Mouse (Mus musculus): ENCODE data around the gene Kit. TPM values are rescaled to one million over a fixed set of nuclear protein-coding genes. Genes with fewer than 3 reads are reported as not detected.

Kit gene
- polyA plus RNA-seq, 1 experiment from 2014 or later, result 47.0 TPM

GRCm38 (mm10) chr5:75557636-75558035, 17.1 kb upstream of the Kit start:
- no peak overlapping the region for H3K4me3 ChIP-seq (replicated peaks; ENCODE audit: low read length)
- 86% methylated on average over 11 of the region's 11 CpGs for WGBS
- no peaks in the 10 kb centered on the region for H3K36me3 ChIP-seq (ENCODE audit: control insufficient read depth, insufficient read depth, low read length)
- no peak overlapping the region for H3K9ac ChIP-seq (ENCODE audit: low read length)
- no peaks in the 10 kb centered on the region for H3K4me1 ChIP-seq (ENCODE audit: control insufficient read depth, insufficient read depth, low read length)
- no peak overlapping the region for H3K4me2 ChIP-seq (ENCODE audit: low read depth, low read length)
- H3K9me3 ChIP-seq (replicated peaks; ENCODE audit: control insufficient read depth, low read length), result no peaks in the 10 kb centered on the region
- no peaks in the 10 kb centered on the region for H3K27me3 ChIP-seq (ENCODE audit: control insufficient read depth, insufficient read depth, low read length)
- ATAC-seq (ENCODE audit: insufficient read depth, low FRiP score), result no peak
- no peak overlapping the region for H3K27ac ChIP-seq (ENCODE audit: low read length)

- no peaks in the 10 kb centered on the region for H3K27me3 ChIP-seq (ENCODE audit: control insufficient read depth, insufficient read depth, low read length)
- H3K4me2 ChIP-seq (ENCODE audit: low read depth, low read length), result no peak overlapping the region
- no peak overlapping the region for H3K27ac ChIP-seq (ENCODE audit: low read length)
- no peak overlapping the region for H3K9ac ChIP-seq (ENCODE audit: low read length)
- no peak for ATAC-seq (ENCODE audit: insufficient read depth, low FRiP score)
- 64% methylated on average over 6 of the region's 6 CpGs for WGBS
- no peaks in the 10 kb centered on the region for H3K36me3 ChIP-seq (ENCODE audit: control insufficient read depth, insufficient read depth, low read length)
- no peaks in the 10 kb centered on the region for H3K4me1 ChIP-seq (ENCODE audit: control insufficient read depth, insufficient read depth, low read length)
- no peaks in the 10 kb centered on the region for H3K9me3 ChIP-seq (replicated peaks; ENCODE audit: control insufficient read depth, low read length)
- H3K4me3 ChIP-seq (replicated peaks; ENCODE audit: low read length), result no peak overlapping the region
These were observed 15.4 kb upstream of the Kit start for GRCm38 (mm10) chr5:75559291-75559690.

DNA sequence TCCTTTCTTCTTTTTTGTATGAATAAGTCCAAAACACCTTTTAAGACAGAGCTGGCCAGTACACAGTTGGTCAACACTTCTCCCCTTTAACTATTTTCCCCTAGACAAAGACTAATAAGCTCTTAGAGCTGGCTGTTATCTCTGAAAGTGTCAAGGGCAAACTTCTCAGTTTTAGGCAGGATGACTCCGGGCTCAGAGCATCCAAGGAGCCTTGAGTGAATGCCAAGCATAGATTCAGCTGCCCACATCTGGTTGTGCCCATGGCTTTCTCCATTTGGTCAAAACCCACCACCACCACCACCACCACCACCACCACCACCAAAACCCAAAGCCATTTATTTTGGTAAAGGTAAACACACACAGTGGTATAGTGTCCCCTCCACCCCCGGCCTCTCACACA, 13.5 kb upstream of the Kit start:
- Histone ChIP-seq H3K4me3 (replicated peaks; ENCODE audit: low read length) (no peak overlapping the region), H3K4me2 (ENCODE audit: low read depth, low read length) (no peak overlapping the region), H3K27me3 (ENCODE audit: control insufficient read depth, insufficient read depth, low read length) (no peaks in the 10 kb centered on the region), H3K27ac (ENCODE audit: low read length) (no peak overlapping the region), H3K4me1 (ENCODE audit: control insufficient read depth, insufficient read depth, low read length) (no peaks in the 10 kb centered on the region), H3K9me3 (replicated peaks; ENCODE audit: control insufficient read depth, low read length) (no peaks in the 10 kb centered on the region), H3K36me3 (ENCODE audit: control insufficient read depth, insufficient read depth, low read length) (no peaks in the 10 kb centered on the region), H3K9ac (ENCODE audit: low read length) (no peak overlapping the region)
- no peak for ATAC-seq (ENCODE audit: insufficient read depth, low FRiP score)
- 89% methylated on average over 2 of the region's 2 CpGs for WGBS

DNA sequence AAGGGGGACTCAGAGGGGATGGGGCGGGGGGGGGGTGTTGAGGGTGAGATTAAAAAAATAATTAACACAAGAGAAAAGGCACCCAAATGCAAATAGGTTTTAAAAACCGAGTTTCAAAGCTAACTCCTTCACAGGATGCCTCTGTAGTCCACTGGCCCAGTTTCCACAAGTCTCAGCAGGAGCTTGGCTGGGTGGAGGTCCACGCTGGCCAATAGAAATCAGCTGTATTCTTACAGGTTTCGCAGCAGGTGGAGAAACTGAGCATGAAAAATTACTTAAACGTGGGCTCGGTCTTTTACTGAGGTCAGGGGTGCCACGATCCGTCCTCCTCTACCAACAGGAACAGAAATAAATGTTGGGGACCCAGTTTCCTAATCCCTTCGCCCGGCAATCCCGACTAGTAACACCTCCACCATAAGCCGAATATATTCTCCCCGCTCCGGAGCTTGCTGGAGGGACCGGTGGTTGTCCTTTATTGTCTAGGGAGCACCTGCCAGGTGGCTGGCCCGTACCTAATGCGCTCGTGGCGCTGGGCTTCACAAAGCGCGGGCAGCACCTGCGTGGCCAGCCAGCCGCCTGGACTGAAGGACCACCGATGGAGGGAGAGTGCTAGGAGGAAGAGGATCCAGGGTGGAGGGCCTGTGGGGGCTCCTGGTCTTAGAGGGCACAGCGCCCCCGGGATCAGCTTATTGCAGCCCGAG, 415 bp upstream of the Kit start:
- ATAC-seq (ENCODE audit: insufficient read depth, low FRiP score), result peak; percentile 30
- Histone ChIP-seq H3K9me3 (replicated peaks; ENCODE audit: control insufficient read depth, low read length) (no peaks in the 10 kb centered on the region), H3K9ac (ENCODE audit: low read length) (peak overlapping the region; percentile 80), H3K27me3 (ENCODE audit: control insufficient read depth, insufficient read depth, low read length) (0 out of 2 replicates have a peak, but pooled peaks cover 3% of the 10 kb centered on the region), H3K4me1 (ENCODE audit: control insufficient read depth, insufficient read depth, low read length) (peaks cover 7% of the 10 kb centered on the region; the same call in 1 of the 2 replicates), H3K36me3 (ENCODE audit: control insufficient read depth, insufficient read depth, low read length) (no peaks in the 10 kb centered on the region), H3K27ac (ENCODE audit: low read length) (no peak overlapping the region), H3K4me3 (replicated peaks; ENCODE audit: low read length) (peak overlapping the region; percentile 64), H3K4me2 (ENCODE audit: low read depth, low read length) (peak overlapping the region; percentile 99)
- 6% methylated on average over 27 of the region's 27 CpGs for WGBS

DNA sequence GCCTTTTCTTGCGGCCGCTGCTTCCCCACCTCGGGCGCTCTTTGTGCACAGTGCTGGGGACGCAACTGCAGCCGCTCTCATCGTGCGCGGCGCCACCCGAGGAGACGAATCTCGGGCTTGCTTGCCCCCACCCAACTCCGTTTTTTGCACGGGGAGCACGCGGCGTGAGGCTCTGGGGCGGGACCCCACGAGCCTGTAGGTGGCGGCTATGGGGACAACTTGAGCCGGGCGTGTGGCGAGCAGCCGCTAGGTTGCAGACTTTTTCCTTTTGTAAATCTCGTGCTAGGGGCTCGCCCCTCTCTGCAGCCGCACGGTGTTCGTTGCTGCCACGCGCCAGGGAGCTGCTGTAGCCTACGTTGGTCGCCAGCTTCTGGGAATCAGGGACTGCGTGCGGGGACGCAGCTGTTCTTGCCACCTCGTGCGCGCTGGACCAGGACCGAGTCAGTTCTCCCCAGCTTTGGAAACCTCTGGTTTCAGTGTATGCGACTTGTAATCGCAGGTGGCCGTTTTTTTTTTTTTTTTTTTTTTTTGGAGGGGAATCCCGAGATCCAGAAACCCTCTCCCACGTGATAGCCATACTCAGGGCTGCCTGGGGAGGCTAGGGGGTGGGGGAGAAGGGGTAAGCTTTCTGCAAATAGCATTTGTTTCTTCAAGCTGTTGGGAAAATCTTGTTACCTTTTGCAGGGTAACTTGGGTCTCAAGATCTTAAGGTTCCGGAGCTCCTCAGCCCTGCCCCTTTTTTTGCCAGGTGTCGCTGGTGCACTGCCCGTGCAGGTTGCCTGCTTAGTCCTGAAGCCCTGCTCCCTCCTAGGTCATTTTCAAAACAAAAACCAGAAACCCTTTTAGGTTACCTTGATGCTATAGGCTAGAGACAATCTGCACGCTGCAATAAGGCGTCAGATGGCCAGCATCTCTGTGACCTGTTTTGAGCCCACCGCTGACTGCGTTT, 1.1 kb downstream of the Kit start:
- Histone ChIP-seq H3K36me3 (ENCODE audit: control insufficient read depth, insufficient read depth, low read length) (no peaks in the 10 kb centered on the region), H3K4me1 (ENCODE audit: control insufficient read depth, insufficient read depth, low read length) (peaks cover 15% of the 10 kb centered on the region; the same call in 1 of the 2 replicates), H3K27me3 (ENCODE audit: control insufficient read depth, insufficient read depth, low read length) (0 out of 2 replicates have a peak, but pooled peaks cover 3% of the 10 kb centered on the region), H3K9ac (ENCODE audit: low read length) (peak overlapping the region; percentile 80), H3K4me3 (replicated peaks; ENCODE audit: low read length) (peak overlapping the region; percentile 64), H3K4me2 (ENCODE audit: low read depth, low read length) (peak overlapping the region; percentile 99), H3K9me3 (replicated peaks; ENCODE audit: control insufficient read depth, low read length) (no peaks in the 10 kb centered on the region), H3K27ac (ENCODE audit: low read length) (peak overlapping the region; percentile 74)
- under 1% methylated on average over 52 of the region's 53 CpGs for WGBS
- peak; percentile 69; the same call in 1 of the 2 replicates for ATAC-seq (ENCODE audit: insufficient read depth, low FRiP score)

- Histone ChIP-seq H3K9ac (ENCODE audit: low read length) (peak overlapping the region; percentile 80; the same call in 1 of the 2 replicates), H3K4me1 (ENCODE audit: control insufficient read depth, insufficient read depth, low read length) (peaks cover 15% of the 10 kb centered on the region; the same call in 1 of the 2 replicates)
- WGBS, result 29% methylated on average over 6 of the region's 6 CpGs
These were observed 2.0 kb downstream of the Kit start for GRCm38 (mm10) chr5:75576741-75577140.

DNA sequence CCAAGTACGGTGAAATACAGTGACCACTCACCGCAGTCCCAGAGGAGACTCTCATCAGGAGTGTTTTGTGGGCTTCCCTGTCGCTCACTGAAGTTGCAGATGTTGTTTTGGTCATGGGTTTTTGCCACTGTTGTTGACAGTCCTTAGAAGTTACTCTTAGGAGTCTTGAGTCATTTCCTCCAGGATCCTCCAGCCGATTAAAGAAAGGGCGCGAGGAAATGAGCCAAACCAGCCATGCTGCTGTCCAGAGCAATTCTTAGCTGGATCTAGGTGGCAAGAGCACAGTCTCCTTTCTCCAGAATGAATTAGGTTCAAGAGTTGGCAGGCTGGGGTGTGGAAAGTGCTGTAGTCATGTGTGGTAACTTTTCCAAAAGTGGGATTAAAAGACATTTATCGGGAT, 3.4 kb downstream of the Kit start:
- Histone ChIP-seq H3K4me2 (ENCODE audit: low read depth, low read length) (peak overlapping the region; percentile 26; the same call in 1 of the 2 replicates), H3K9ac (ENCODE audit: low read length) (no peak overlapping the region), H3K4me3 (replicated peaks; ENCODE audit: low read length) (peak overlapping the region; percentile 7), H3K27ac (ENCODE audit: low read length) (no peak overlapping the region), H3K9me3 (replicated peaks; ENCODE audit: control insufficient read depth, low read length) (no peaks in the 10 kb centered on the region), H3K36me3 (ENCODE audit: control insufficient read depth, insufficient read depth, low read length) (no peaks in the 10 kb centered on the region), H3K27me3 (ENCODE audit: control insufficient read depth, insufficient read depth, low read length) (0 out of 2 replicates have a peak, but pooled peaks cover 3% of the 10 kb centered on the region), H3K4me1 (ENCODE audit: control insufficient read depth, insufficient read depth, low read length) (peaks cover 15% of the 10 kb centered on the region; the same call in 1 of the 2 replicates)
- no peak for ATAC-seq (ENCODE audit: insufficient read depth, low FRiP score)
- WGBS, result 69% methylated on average over 7 of the region's 7 CpGs

More at GRCm38 (mm10) chr5:75576741-75577140, 2.0 kb downstream of the Kit start:
- H3K36me3 ChIP-seq (ENCODE audit: control insufficient read depth, insufficient read depth, low read length), result no peaks in the 10 kb centered on the region
- H3K27ac ChIP-seq (ENCODE audit: low read length), result no peak overlapping the region
- H3K4me2 ChIP-seq (ENCODE audit: low read depth, low read length), result peak overlapping the region; percentile 99
- no peaks in the 10 kb centered on the region for H3K9me3 ChIP-seq (replicated peaks; ENCODE audit: control insufficient read depth, low read length)
- 0 out of 2 replicates have a peak, but pooled peaks cover 3% of the 10 kb centered on the region for H3K27me3 ChIP-seq (ENCODE audit: control insufficient read depth, insufficient read depth, low read length)
- no peak for ATAC-seq (ENCODE audit: insufficient read depth, low FRiP score)
- peak overlapping the region; percentile 64 for H3K4me3 ChIP-seq (replicated peaks; ENCODE audit: low read length)

GRCm38 (mm10) chr5:75579244-75579643, 4.5 kb downstream of the Kit start:
- 0 out of 2 replicates have a peak, but pooled peaks cover 3% of the 10 kb centered on the region for H3K27me3 ChIP-seq (ENCODE audit: control insufficient read depth, insufficient read depth, low read length)
- no peaks in the 10 kb centered on the region for H3K9me3 ChIP-seq (replicated peaks; ENCODE audit: control insufficient read depth, low read length)
- peak overlapping the region; percentile 11; the same call in 1 of the 2 replicates for H3K4me2 ChIP-seq (ENCODE audit: low read depth, low read length)
- H3K36me3 ChIP-seq (ENCODE audit: control insufficient read depth, insufficient read depth, low read length), result no peaks in the 10 kb centered on the region
- no peak for ATAC-seq (ENCODE audit: insufficient read depth, low FRiP score)
- WGBS, result 83% methylated on average over 5 of the region's 5 CpGs
- H3K9ac ChIP-seq (ENCODE audit: low read length), result no peak overlapping the region
- H3K4me3 ChIP-seq (replicated peaks; ENCODE audit: low read length), result no peak overlapping the region
- H3K27ac ChIP-seq (ENCODE audit: low read length), result no peak overlapping the region
- peaks cover 15% of the 10 kb centered on the region; the same call in 1 of the 2 replicates for H3K4me1 ChIP-seq (ENCODE audit: control insufficient read depth, insufficient read depth, low read length)

All from stomach, embryonic 16.5 days (tissue).